Mouse (Mus musculus) spleen, postnatal 14 days (tissue): Measurements from ENCODE around the gene Rufy1.
A peak's percentile ranks its signal among the peaks of the same experiment; 100 is the strongest.
"Not testable (repeated sequence)": the region's sequence is repeated elsewhere in the genome, so short reads cannot be mapped to it uniquely, and the experiment has no call there.

Experiments
- DNase-seq, 2 experiments: peaks; one replicate each; pipeline ENCODE4 v3.0.0; 2021 to 2022; ENCODE audit warnings: low spot score in 2 of 2

Rufy1 gene

GRCm38 (mm10) chr11:50430277-50431133 lies at the start of gene Rufy1:
Rufy1 (minus strand) TSS chr11:50431125.
- DNase-seq, result peak; percentile 67 to 79

GRCm38 (mm10) chr11:50478072-50478471 lies 47.1 kb upstream of the Rufy1 start:
- DNase-seq, result no peak

GRCm38 (mm10) chr11:50477486-50478070 lies 46.7 kb upstream of the Rufy1 start:
- DNase-seq, result no peak

GRCm38 (mm10) chr11:50476971-50477370 lies 46.0 kb upstream of the Rufy1 start:
- no peak for DNase-seq

- no peak for DNase-seq
These were observed 43.0 kb upstream of the Rufy1 start for GRCm38 (mm10) chr11:50473933-50474332.

- no peak for DNase-seq
These were observed 41.4 kb upstream of the Rufy1 start for GRCm38 (mm10) chr11:50472161-50472939.

GRCm38 (mm10) chr11:50461481-50461880 lies 30.6 kb upstream of the Rufy1 start:
- DNase-seq, result no peak

GRCm38 (mm10) chr11:50459250-50459649 lies 28.3 kb upstream of the Rufy1 start:
- no peak for DNase-seq

GRCm38 (mm10) chr11:50457111-50457911 lies 26.4 kb upstream of the Rufy1 start:
- no peak for DNase-seq

- DNase-seq, result no peak
These were observed 25.5 kb upstream of the Rufy1 start for GRCm38 (mm10) chr11:50456455-50456854.

GRCm38 (mm10) chr11:50454934-50455333 lies 24.0 kb upstream of the Rufy1 start:
- DNase-seq, result no peak

- no peak for DNase-seq
These were observed 19.3 kb upstream of the Rufy1 start for GRCm38 (mm10) chr11:50450236-50450635.

GRCm38 (mm10) chr11:50448163-50448562 lies 17.2 kb upstream of the Rufy1 start:
- not testable (repeated sequence) for DNase-seq

- DNase-seq, result no peak
These were observed 12.5 kb upstream of the Rufy1 start for GRCm38 (mm10) chr11:50443259-50444065.

GRCm38 (mm10) chr11:50441637-50442036 lies 10.7 kb upstream of the Rufy1 start:
- no peak for DNase-seq

GRCm38 (mm10) chr11:50440691-50441090 lies 9.8 kb upstream of the Rufy1 start:
- no peak for DNase-seq

- no peak for DNase-seq
These were observed 8.9 kb upstream of the Rufy1 start for GRCm38 (mm10) chr11:50439857-50440256.

- DNase-seq, result no peak
These were observed 2.0 kb upstream of the Rufy1 start for GRCm38 (mm10) chr11:50432896-50433295.

GRCm38 (mm10) chr11:50432069-50432440 lies 1.1 kb upstream of the Rufy1 start:
- no peak for DNase-seq

- peak in 1 of 2 experiments; percentile 13 for DNase-seq
These were observed 476 bp upstream of the Rufy1 start for GRCm38 (mm10) chr11:50431134-50432068.
